Mouse (Mus musculus): Measurements from ENCODE around the gene Hist1h2ad. TPM values are rescaled to one million over a fixed set of nuclear protein-coding genes. Genes with fewer than 3 reads are reported as not detected.
A peak's percentile ranks its signal among the peaks of the same experiment; 100 is the strongest.
"Not testable (repeated sequence)": the region's sequence is repeated elsewhere in the genome, so short reads cannot be mapped to it uniquely, and the experiment has no call there.

The Hist1h2ad gene
- total and polyA plus RNA-seq, 2 experiments: 5.4 TPM; not detected in 1

GRCm38 (mm10) chr13:23586940-23587225, 12.7 kb downstream of the Hist1h2ad start:
- Histone ChIP-seq H3K9ac (ENCODE audit: low read depth, low read length) (no peak overlapping the region; the same call in 1 of the 2 replicates), H3K4me1 (ENCODE audit: control insufficient read depth, insufficient read depth, low read length) (peaks cover 11% of the 10 kb centered on the region; the same call in 1 of the 2 replicates), H3K27me3 (ENCODE audit: control insufficient read depth, insufficient read depth, low read length) (no peaks in the 10 kb centered on the region), H3K79me2 (ENCODE audit: control insufficient read depth, insufficient read depth, low read length) (no peaks in the 10 kb centered on the region), H3K36me3 (ENCODE audit: control insufficient read depth, insufficient read depth, low read length) (no peaks in the 10 kb centered on the region), H3K4me3 (ENCODE audit: insufficient read depth, low read depth, low read length) (peak overlapping the region; percentile 72; the same call in 1 of the 2 replicates), H3K27ac (replicated peaks; ENCODE audit: insufficient read depth, low read depth, low read length) (peak overlapping the region; percentile 35; the same call in 1 of the 2 replicates)
- DNase-seq (ENCODE audit: extremely low read depth, low read depth, low spot score): no peak
- TF ChIP-seq POLR2A (IDR thresholded peaks at IDR 0.05; ENCODE audit: extremely low read depth, insufficient read depth, low read length): no peak
- 23% methylated on average over 1 of the region's 1 CpGs for WGBS

- Histone ChIP-seq H3K27me3 (ENCODE audit: control insufficient read depth, insufficient read depth, low read length) (no peaks in the 10 kb centered on the region), H3K9ac (ENCODE audit: low read depth, low read length) (no peak overlapping the region), H3K4me3 (ENCODE audit: insufficient read depth, low read depth, low read length) (no peak overlapping the region), H3K27ac (replicated peaks; ENCODE audit: insufficient read depth, low read depth, low read length) (no peak overlapping the region), H3K4me1 (ENCODE audit: control insufficient read depth, insufficient read depth, low read length) (peaks cover 5% of the 10 kb centered on the region; the same call in 1 of the 2 replicates), H3K79me2 (ENCODE audit: control insufficient read depth, insufficient read depth, low read length) (no peaks in the 10 kb centered on the region), H3K36me3 (ENCODE audit: control insufficient read depth, insufficient read depth, low read length) (no peaks in the 10 kb centered on the region)
- TF ChIP-seq CTCF (IDR thresholded peaks at IDR 0.05; ENCODE audit: low read depth, low read length): no peak
- no peak for TF ChIP-seq POLR2A (IDR thresholded peaks at IDR 0.05; ENCODE audit: extremely low read depth, insufficient read depth, low read length)
- WGBS: 93% methylated on average over 7 of the region's 7 CpGs
- no peak for DNase-seq (ENCODE audit: extremely low read depth, low read depth, low spot score)
Observed at GRCm38 (mm10) chr13:23591206-23591605, 17.0 kb downstream of the Hist1h2ad start.

DNA sequence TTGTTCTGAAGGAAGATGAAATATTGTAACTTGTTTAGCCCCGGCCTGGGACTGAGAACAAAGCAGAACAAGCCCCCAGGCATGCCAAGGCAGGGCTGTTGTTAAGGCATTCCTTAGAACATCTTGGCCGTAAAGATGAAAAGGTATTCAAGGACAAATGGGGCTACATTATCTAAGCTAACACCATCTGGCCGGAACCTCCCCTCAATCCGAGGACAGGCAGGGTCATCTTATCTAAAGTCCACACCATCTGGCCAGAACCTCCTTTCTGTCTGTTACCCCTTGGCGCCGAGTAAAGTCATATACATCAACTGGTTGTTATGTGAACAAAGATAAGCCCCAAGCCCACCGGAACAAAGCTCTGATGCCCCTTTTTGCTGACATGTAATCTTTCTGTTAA, 17.7 kb downstream of the Hist1h2ad start:
- H3K9ac ChIP-seq (ENCODE audit: low read depth, low read length); H3K79me2 ChIP-seq (ENCODE audit: control insufficient read depth, insufficient read depth, low read length); H3K36me3 ChIP-seq (ENCODE audit: control insufficient read depth, insufficient read depth, low read length); H3K4me1 ChIP-seq (ENCODE audit: control insufficient read depth, insufficient read depth, low read length); H3K27me3 ChIP-seq (ENCODE audit: control insufficient read depth, insufficient read depth, low read length); DNase-seq (ENCODE audit: extremely low read depth, low read depth, low spot score); H3K4me3 ChIP-seq (ENCODE audit: insufficient read depth, low read depth, low read length); H3K27ac ChIP-seq (replicated peaks; ENCODE audit: insufficient read depth, low read depth, low read length): not testable (repeated sequence)
- 85% methylated on average over 7 of the region's 7 CpGs for WGBS

DNA sequence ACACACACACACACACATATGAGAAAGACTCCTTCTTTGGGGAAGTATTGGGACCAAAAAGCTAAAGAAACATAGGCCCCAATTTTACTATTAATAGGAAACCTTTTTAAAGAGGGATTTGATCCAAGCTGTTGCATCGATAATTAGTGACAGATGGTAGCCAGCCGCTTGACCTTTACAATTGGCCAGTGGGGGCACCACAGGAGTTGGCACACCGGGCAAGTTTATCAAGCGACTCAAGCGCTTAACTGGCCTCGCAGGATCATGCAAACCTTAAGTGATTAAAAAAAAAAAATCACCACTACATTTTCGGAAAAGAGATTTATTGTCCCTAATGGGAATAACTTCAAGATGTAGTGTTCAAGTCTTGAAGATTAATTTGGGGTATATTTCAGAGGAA, 18.4 kb downstream of the Hist1h2ad start:
- no peak for DNase-seq (ENCODE audit: extremely low read depth, low read depth, low spot score)
- H3K4me3 ChIP-seq (ENCODE audit: insufficient read depth, low read depth, low read length): no peak overlapping the region
- TF ChIP-seq CTCF (IDR thresholded peaks at IDR 0.05; ENCODE audit: low read depth, low read length) (no peak), POLR2A (IDR thresholded peaks at IDR 0.05; ENCODE audit: extremely low read depth, insufficient read depth, low read length) (no peak)
- no peaks in the 10 kb centered on the region for H3K79me2 ChIP-seq (ENCODE audit: control insufficient read depth, insufficient read depth, low read length)
- H3K4me1 ChIP-seq (ENCODE audit: control insufficient read depth, insufficient read depth, low read length): peaks cover 2% of the 10 kb centered on the region; the same call in 1 of the 2 replicates
- 75% methylated on average over 7 of the region's 7 CpGs for WGBS
- H3K9ac ChIP-seq (ENCODE audit: low read depth, low read length): no peak overlapping the region
- H3K27me3 ChIP-seq (ENCODE audit: control insufficient read depth, insufficient read depth, low read length): no peaks in the 10 kb centered on the region
- H3K27ac ChIP-seq (replicated peaks; ENCODE audit: insufficient read depth, low read depth, low read length): no peak overlapping the region
- H3K36me3 ChIP-seq (ENCODE audit: control insufficient read depth, insufficient read depth, low read length): no peaks in the 10 kb centered on the region

DNA sequence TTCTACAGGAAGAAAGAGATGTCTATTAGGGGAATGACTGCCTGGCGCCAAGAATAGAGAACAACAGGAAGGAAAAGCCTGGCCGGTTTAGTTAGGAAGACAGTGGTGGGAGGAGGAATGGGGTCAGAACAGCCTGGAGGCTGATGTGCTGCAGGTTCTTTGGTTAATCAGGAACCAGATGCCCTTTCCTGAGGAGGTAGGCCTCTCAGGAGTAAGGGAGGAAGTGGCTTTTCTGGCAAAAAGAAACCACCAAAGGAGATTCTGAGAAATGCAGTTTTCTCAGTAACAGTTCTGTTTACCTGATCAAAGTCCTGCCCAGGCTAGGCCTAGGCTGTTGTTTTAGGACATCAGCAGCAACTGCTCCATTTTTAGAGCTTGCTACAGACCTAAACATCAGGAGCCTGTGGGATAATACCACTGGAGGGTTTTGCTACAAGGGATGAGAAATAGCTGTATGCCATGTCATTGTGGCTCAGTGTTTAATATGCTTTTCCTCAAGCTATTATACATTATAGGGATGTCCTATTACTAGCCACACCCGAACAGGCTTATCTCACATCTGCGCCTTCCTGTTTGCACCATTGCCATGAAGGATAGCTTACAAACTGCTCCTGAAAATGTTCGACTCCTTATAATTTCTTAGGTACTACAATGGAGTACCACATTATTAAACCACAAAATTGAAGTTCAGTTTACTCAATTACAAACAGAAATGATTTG, 19.0 kb downstream of the Hist1h2ad start:
- WGBS: 66% methylated on average over 5 of the region's 5 CpGs
- H3K27me3 ChIP-seq (ENCODE audit: control insufficient read depth, insufficient read depth, low read length): no peaks in the 10 kb centered on the region
- H3K79me2 ChIP-seq (ENCODE audit: control insufficient read depth, insufficient read depth, low read length): no peaks in the 10 kb centered on the region
- DNase-seq (ENCODE audit: extremely low read depth, low read depth, low spot score): peak; percentile 52
- no peak overlapping the region for H3K4me3 ChIP-seq (ENCODE audit: insufficient read depth, low read depth, low read length)
- H3K27ac ChIP-seq (replicated peaks; ENCODE audit: insufficient read depth, low read depth, low read length): peak overlapping the region; percentile 68; the same call in 1 of the 2 replicates
- H3K9ac ChIP-seq (ENCODE audit: low read depth, low read length): no peak overlapping the region
- no peaks in the 10 kb centered on the region for H3K36me3 ChIP-seq (ENCODE audit: control insufficient read depth, insufficient read depth, low read length)
- TF ChIP-seq CTCF (IDR thresholded peaks at IDR 0.05; ENCODE audit: low read depth, low read length): no peak
- no peak for TF ChIP-seq POLR2A (IDR thresholded peaks at IDR 0.05; ENCODE audit: extremely low read depth, insufficient read depth, low read length)
- H3K4me1 ChIP-seq (ENCODE audit: control insufficient read depth, insufficient read depth, low read length): peaks cover 2% of the 10 kb centered on the region; the same call in 1 of the 2 replicates

DNA sequence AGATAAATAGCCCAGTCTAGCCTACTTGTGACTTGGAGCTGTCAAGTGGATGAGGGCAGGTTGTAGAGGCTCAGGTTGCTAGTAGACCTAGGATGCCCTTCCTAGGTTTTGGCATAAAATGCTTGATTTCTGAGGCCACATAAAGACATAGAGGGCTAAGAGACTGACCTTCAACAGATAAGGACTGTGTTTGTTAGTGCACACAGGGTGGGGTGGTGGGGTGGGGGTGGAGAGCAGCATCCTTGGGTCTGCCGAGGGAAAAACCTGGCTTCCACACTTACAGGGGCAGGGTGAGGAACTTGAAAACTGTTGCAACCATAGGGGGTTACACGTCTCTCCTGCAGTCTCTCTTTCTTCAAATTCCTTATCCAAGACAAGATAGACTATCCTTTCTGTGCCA, 21.0 kb downstream of the Hist1h2ad start:
- 86% methylated on average over 2 of the region's 2 CpGs for WGBS
- H3K27ac ChIP-seq (replicated peaks; ENCODE audit: insufficient read depth, low read depth, low read length): no peak overlapping the region
- no peaks in the 10 kb centered on the region for H3K79me2 ChIP-seq (ENCODE audit: control insufficient read depth, insufficient read depth, low read length)
- H3K36me3 ChIP-seq (ENCODE audit: control insufficient read depth, insufficient read depth, low read length): no peaks in the 10 kb centered on the region
- H3K9ac ChIP-seq (ENCODE audit: low read depth, low read length): no peak overlapping the region
- H3K4me1 ChIP-seq (ENCODE audit: control insufficient read depth, insufficient read depth, low read length): peaks cover 2% of the 10 kb centered on the region; the same call in 1 of the 2 replicates
- TF ChIP-seq POLR2A (IDR thresholded peaks at IDR 0.05; ENCODE audit: extremely low read depth, insufficient read depth, low read length): no peak
- no peak for TF ChIP-seq CTCF (IDR thresholded peaks at IDR 0.05; ENCODE audit: low read depth, low read length)
- no peak for DNase-seq (ENCODE audit: extremely low read depth, low read depth, low spot score)
- no peak overlapping the region for H3K4me3 ChIP-seq (ENCODE audit: insufficient read depth, low read depth, low read length)
- no peaks in the 10 kb centered on the region for H3K27me3 ChIP-seq (ENCODE audit: control insufficient read depth, insufficient read depth, low read length)
